8 mouse cellular contexts compared by ENCODE assay signal in genomic region chr5:31193631-31194281, GRCm38 (mm10). TPM values are rescaled to one million over a fixed set of nuclear protein-coding genes. Genes with fewer than 3 reads are reported as not detected.
DNase-seq lines count a peak whose midpoint lies in the region; ATAC-seq and TF ChIP-seq lines count a peak whose summit lies in the region.

No protein-coding gene starts in this region.

- WGBS in hindbrain, postnatal 0 days: 14% methylated on average over 25 of the region's 25 CpGs
- 11% methylated on average over 25 of the region's 25 CpGs for WGBS in midbrain, embryonic 16.5 days

- H3K27ac ChIP-seq in left cerebral cortex, adult 2 months: peak overlapping the region; percentile 85
- H3K27ac ChIP-seq in cortical plate, adult 2 months (ENCODE audit: insufficient read depth, low read length): peak overlapping the region; percentile 26
- peak overlapping the region; percentile 87 for H3K27ac ChIP-seq in hindbrain, postnatal 0 days
- peak overlapping the region; percentile 85 for H3K27ac ChIP-seq in midbrain, embryonic 16.5 days (ENCODE audit: low read length)

- H3K4me3 ChIP-seq in left cerebral cortex, adult 2 months: peak overlapping the region; percentile 97
- H3K4me3 ChIP-seq in cortical plate, adult 2 months (ENCODE audit: insufficient read depth, low read length): peak overlapping the region; percentile 71
- H3K4me3 ChIP-seq in hindbrain, postnatal 0 days (ENCODE audit: low read length): peak overlapping the region; percentile 70
- peak overlapping the region; percentile 77 for H3K4me3 ChIP-seq in midbrain, embryonic 16.5 days (ENCODE audit: low read depth, low read length)

- H3K9me3 ChIP-seq in hindbrain, postnatal 0 days (ENCODE audit: low read length): no peaks in the 10 kb centered on the region
- no peaks in the 10 kb centered on the region for H3K9me3 ChIP-seq in midbrain, embryonic 16.5 days (replicated peaks; ENCODE audit: control insufficient read depth, low read length, poor library complexity, severe bottlenecking)

- peaks cover 4% of the 10 kb centered on the region for H3K4me1 ChIP-seq in cortical plate, adult 2 months (ENCODE audit: control insufficient read depth, insufficient read depth, low read length)
- H3K4me1 ChIP-seq in hindbrain, postnatal 0 days (ENCODE audit: insufficient read depth, low read length): peaks cover 13% of the 10 kb centered on the region
- peaks cover 20% of the 10 kb centered on the region for H3K4me1 ChIP-seq in midbrain, embryonic 16.5 days (ENCODE audit: control insufficient read depth, insufficient read depth, low read length)

- H3K27me3 ChIP-seq in hindbrain, postnatal 0 days (ENCODE audit: insufficient read depth, low read length): no peaks in the 10 kb centered on the region
- H3K27me3 ChIP-seq in midbrain, embryonic 16.5 days (ENCODE audit: control insufficient read depth, insufficient read depth, low read depth, low read length): no peaks in the 10 kb centered on the region

- no peak for TF ChIP-seq POLR2A in cortical plate, adult 2 months (IDR thresholded peaks at IDR 0.05; ENCODE audit: extremely low read depth, insufficient read depth, low read length)

- peak overlapping the region; percentile 94 for H3K4me2 ChIP-seq in hindbrain, postnatal 0 days (ENCODE audit: low read depth, low read length)
- peak overlapping the region; percentile 96 for H3K4me2 ChIP-seq in midbrain, embryonic 16.5 days (ENCODE audit: low read length)

- ATAC-seq in hindbrain, postnatal 0 days: no peak
- no peak for ATAC-seq in midbrain, embryonic 16.5 days

- H3K9ac ChIP-seq in hindbrain, postnatal 0 days (replicated peaks; ENCODE audit: low read length): peak overlapping the region; percentile 83
- peak overlapping the region; percentile 91 for H3K9ac ChIP-seq in midbrain, embryonic 16.5 days (ENCODE audit: low read depth, low read length)

- no peak for DNase-seq in left cerebral cortex, adult 2 months (ENCODE audit: extremely low spot score in 1 of 2, low spot score in 2 of 2)
- no peak for DNase-seq in left cerebral cortex, postnatal 36 days (ENCODE audit: low spot score in 2 of 2)
- peak; percentile 38 for DNase-seq in hindbrain, postnatal 0 days (ENCODE audit: low spot score)
- DNase-seq in layer of hippocampus, adult 8-10 months (ENCODE audit: low spot score in 2 of 2): no peak
- no peak for DNase-seq in gastrocnemius, adult 18-20 months (ENCODE audit: low spot score)
- no peak for DNase-seq in adrenal gland, postnatal 10 days

- no peak for TF ChIP-seq CTCF in left cerebral cortex, adult 2 months (IDR thresholded peaks at IDR 0.05)
- no peak for TF ChIP-seq CTCF in cortical plate, adult 2 months (IDR thresholded peaks at IDR 0.05; ENCODE audit: extremely low read depth, insufficient read depth, low read length)
- no peak for TF ChIP-seq CTCF in hindbrain, postnatal 0 days (IDR thresholded peaks at IDR 0.05; ENCODE audit: low read depth)

- intact Hi-C loops in left cerebral cortex, adult 2 months (cut with DNase I): loop anchor here (1.0 kb wide), 2 partner anchors 8 to 13 kb away; partner anchors contain the start of gene Gtf3c2
- intact Hi-C loops in left cerebral cortex, postnatal 36 days (cut with DNase I): loop anchor here (1.0 to 10.0 kb wide), 3 partner anchors 9 to 239 kb away; partner anchors contain the start of genes Gtf3c2 and Zfp513

- peaks cover 66% of the 10 kb centered on the region for H3K36me3 ChIP-seq in hindbrain, postnatal 0 days (ENCODE audit: insufficient read depth, low read length)
- H3K36me3 ChIP-seq in midbrain, embryonic 16.5 days (ENCODE audit: control insufficient read depth, insufficient read depth, low read length): peaks cover 53% of the 10 kb centered on the region

RNA-seq across cellular contexts. Expression of gene Eif2b4, which starts 0.5 kb away (rescaled TPM):
- 10 to 100 TPM; 39.7 to 43.7 TPM for total RNA-seq in left cerebral cortex, adult 2 months (2021)
- total RNA-seq in left cerebral cortex, postnatal 36 days (2021): 10 to 100 TPM; 36.2 to 41.1 TPM
- polyA plus RNA-seq in cortical plate, adult 2 months (2012; rRNA removed): 62.7 and 66.2 TPM in 2 replicates
- total RNA-seq in hindbrain, postnatal 0 days (2014; rRNA removed): 28.3 and 31.7 TPM in 2 replicates
- 78.1 and 83.9 TPM in 2 replicates for polyA plus RNA-seq in hindbrain, postnatal 0 days (2015; fragmentation: Nextera tagmentation; extraction: Ambion mirVana)
- 81.5 and 93.8 TPM in 2 replicates for polyA plus RNA-seq in midbrain, embryonic 16.5 days (2015; fragmentation: Nextera tagmentation; extraction: Ambion mirVana)
- 10 to 100 TPM; 34.9 to 45.0 (median 41.7) TPM for total RNA-seq in layer of hippocampus, adult 8-10 months (2022)
- 10 to 100 TPM; 42.9 to 46.8 TPM for total RNA-seq in gastrocnemius, adult 18-20 months (2021)
- 10 to 100 TPM; 38.9 to 48.2 TPM for total RNA-seq in adrenal gland, postnatal 10 days (2021)

RNA-seq across cellular contexts. Expression of gene Snx17, which starts 0.7 kb away (rescaled TPM):
- 10 to 100 TPM; 75.1 to 76.6 TPM for total RNA-seq in left cerebral cortex, adult 2 months (2021)
- 10 to 100 TPM; 78.9 to 84.4 TPM for total RNA-seq in left cerebral cortex, postnatal 36 days (2021)
- 87.6 and 90.6 TPM in 2 replicates for polyA plus RNA-seq in cortical plate, adult 2 months (2012; rRNA removed)
- 102 and 116 TPM in 2 replicates for total RNA-seq in hindbrain, postnatal 0 days (2014; rRNA removed)
- 112 and 114 TPM in 2 replicates for polyA plus RNA-seq in hindbrain, postnatal 0 days (2015; fragmentation: Nextera tagmentation; extraction: Ambion mirVana)
- 117 and 125 TPM in 2 replicates for polyA plus RNA-seq in midbrain, embryonic 16.5 days (2015; fragmentation: Nextera tagmentation; extraction: Ambion mirVana)
- total RNA-seq in layer of hippocampus, adult 8-10 months (2022): 10 to 100 TPM; 72.0 to 88.3 (median 81.7) TPM
- 10 to 100 TPM; 29.1 to 30.8 TPM for total RNA-seq in gastrocnemius, adult 18-20 months (2021)
- total RNA-seq in adrenal gland, postnatal 10 days (2021): 10 to 100 TPM; 79.2 to 90.3 TPM

RNA-seq across cellular contexts. Expression of gene Zfp513, which starts 8.3 kb away (rescaled TPM):
- 10 to 100 TPM; 28.0 to 31.4 TPM for total RNA-seq in left cerebral cortex, adult 2 months (2021)
- 10 to 100 TPM; 26.8 to 29.3 TPM for total RNA-seq in left cerebral cortex, postnatal 36 days (2021)
- 38.1 and 42.1 TPM in 2 replicates for polyA plus RNA-seq in cortical plate, adult 2 months (2012; rRNA removed)
- 8.9 and 9.6 TPM in 2 replicates for total RNA-seq in hindbrain, postnatal 0 days (2014; rRNA removed)
- 11.4 and 12.6 TPM in 2 replicates for polyA plus RNA-seq in hindbrain, postnatal 0 days (2015; fragmentation: Nextera tagmentation; extraction: Ambion mirVana)
- 12.6 and 14.3 TPM in 2 replicates for polyA plus RNA-seq in midbrain, embryonic 16.5 days (2015; fragmentation: Nextera tagmentation; extraction: Ambion mirVana)
- 10 to 100 TPM; 26.0 to 31.9 (median 30.4) TPM for total RNA-seq in layer of hippocampus, adult 8-10 months (2022)
- total RNA-seq in gastrocnemius, adult 18-20 months (2021): 1 to 10 TPM; 6.0 to 7.2 TPM
- total RNA-seq in adrenal gland, postnatal 10 days (2021): 10 to 100 TPM; 23.0 to 23.7 TPM

RNA-seq across cellular contexts. Expression of gene Gtf3c2, which starts 13.8 kb away (rescaled TPM):
- 10 to 100 TPM; 56.8 to 61.1 TPM for total RNA-seq in left cerebral cortex, adult 2 months (2021)
- 10 to 100 TPM; 48.0 to 73.7 TPM for total RNA-seq in left cerebral cortex, postnatal 36 days (2021)
- 86.8 and 92.3 TPM in 2 replicates for polyA plus RNA-seq in cortical plate, adult 2 months (2012; rRNA removed)
- total RNA-seq in hindbrain, postnatal 0 days (2014; rRNA removed): 40.8 and 65.6 TPM in 2 replicates
- 45.1 and 46.1 TPM in 2 replicates for polyA plus RNA-seq in hindbrain, postnatal 0 days (2015; fragmentation: Nextera tagmentation; extraction: Ambion mirVana)
- polyA plus RNA-seq in midbrain, embryonic 16.5 days (2015; fragmentation: Nextera tagmentation; extraction: Ambion mirVana): 61.7 and 63.6 TPM in 2 replicates
- 10 to 100 TPM; 63.0 to 87.0 (median 67.8) TPM for total RNA-seq in layer of hippocampus, adult 8-10 months (2022)
- 10 to 100 TPM; 20.7 to 20.9 TPM for total RNA-seq in gastrocnemius, adult 18-20 months (2021)
- total RNA-seq in adrenal gland, postnatal 10 days (2021): 10 to 100 TPM; 46.3 to 64.2 TPM

RNA-seq across cellular contexts. Expression of gene Gm29609, which starts 14.0 kb away (rescaled TPM):
- 1 to 10 TPM; 3.0 to 3.2 TPM for total RNA-seq in left cerebral cortex, adult 2 months (2021)
- 1 to 10 TPM; 2.0 to 5.1 TPM for total RNA-seq in left cerebral cortex, postnatal 36 days (2021)
- polyA plus RNA-seq in cortical plate, adult 2 months (2012; rRNA removed): 2.8 and 3.4 TPM in 2 replicates
- total RNA-seq in hindbrain, postnatal 0 days (2014; rRNA removed): 1.8 and 9.8 TPM in 2 replicates
- polyA plus RNA-seq in hindbrain, postnatal 0 days (2015; fragmentation: Nextera tagmentation; extraction: Ambion mirVana): 1.9 and 2.9 TPM in 2 replicates
- polyA plus RNA-seq in midbrain, embryonic 16.5 days (2015; fragmentation: Nextera tagmentation; extraction: Ambion mirVana): 1.9 and 2.8 TPM in 2 replicates
- total RNA-seq in layer of hippocampus, adult 8-10 months (2022): 1 to 10 TPM; 1.3 to 4.9 (median 3.1) TPM
- total RNA-seq in gastrocnemius, adult 18-20 months (2021): under 1 TPM; 0.28 to 0.50 TPM
- total RNA-seq in adrenal gland, postnatal 10 days (2021): 1 to 10 TPM; 1.5 to 2.8 TPM

Comparison
In these comparisons a context has a peak if more than half of its experiments do, and no peak if none do; other contexts are left out.
1. H3K27ac ChIP-seq: peak in every context shown above with its lines; median percentile 87 in hindbrain, postnatal 0 days; 85 in left cerebral cortex, adult 2 months; 85 in midbrain, embryonic 16.5 days; 26 in cortical plate, adult 2 months.